Mouse (Mus musculus) hindbrain, embryonic 11.5 days (tissue): Measurements from ENCODE around the gene Letm1. TPM values are rescaled to one million over a fixed set of nuclear protein-coding genes. Genes with fewer than 3 reads are reported as not detected.

ENCODE experiments used
- ATAC-seq: fragments of 200-750 bp; cut with Nextera tagmentation; 2 replicates; pipeline ENCODE4 v1.8.0; 2017; ENCODE audit warnings: mild to moderate bottlenecking, moderate TSS enrichment, moderate library complexity; ENCODE audit not compliant: low FRiP score
- DNase-seq: peaks from one replicate; pipeline ENCODE4 v3.0.0-alpha.2; 2015; ENCODE audit warnings: low spot score
- H3K27ac ChIP-seq: fragments of 300-500 bp; sonication (generic); 2 replicates; pipeline ENCODE4 v1.5.1; 2014; ENCODE audit warnings: mild to moderate bottlenecking, low read depth, low read length
- H3K27me3 ChIP-seq: fragments of 300-500 bp; sonication (generic); 2 replicates; pipeline ENCODE4 v1.6.1; 2014; ENCODE audit warnings: mild to moderate bottlenecking, low read length, moderate library complexity, mixed read lengths; ENCODE audit not compliant: control insufficient read depth, insufficient read depth
- H3K36me3 ChIP-seq: fragments of 300-500 bp; sonication (generic); 2 replicates; pipeline ENCODE4 v1.6.1; 2014; ENCODE audit warnings: mild to moderate bottlenecking, low read length, moderate library complexity, mixed read lengths; ENCODE audit not compliant: control insufficient read depth, insufficient read depth
- H3K4me1 ChIP-seq: fragments of 300-500 bp; sonication (generic); replicated peaks from 2 replicates; pipeline ENCODE4 v1.6.1; 2014; ENCODE audit warnings: low read length, mixed read lengths; ENCODE audit not compliant: control insufficient read depth, insufficient read depth
- H3K4me2 ChIP-seq: fragments of 300-500 bp; sonication (generic); replicated peaks from 2 replicates; pipeline ENCODE4 v1.6.1; 2014; ENCODE audit warnings: mild to moderate bottlenecking, low read depth, low read length
- H3K4me3 ChIP-seq: fragments of 300-500 bp; sonication (generic); 2 replicates; pipeline ENCODE4 v1.5.1; 2014; ENCODE audit warnings: low read depth, low read length
- H3K9ac ChIP-seq: fragments of 300-500 bp; sonication (generic); 2 replicates; pipeline ENCODE4 v1.6.1; 2014; ENCODE audit warnings: low read depth, low read length
- H3K9me3 ChIP-seq: fragments of 300-500 bp; sonication (generic); 2 replicates; pipeline ENCODE4 v1.6.1; 2016; ENCODE audit warnings: low read length; ENCODE audit not compliant: control insufficient read depth
- WGBS: fragments of 180-500 bp; shearing (Covaris S2); extraction: QIAGEN DNeasy Blood & Tissue Kit; methylation state at CpG from one replicate; pipeline ENCODE4 v1.1.7; 2014; 5-methylcytosine and 5-hydroxymethylcytosine counted together
- polyA plus RNA-seq: library from polyadenylated mRNA; unstranded; fragments of >200 nt; fragmentation: Nextera tagmentation; extraction: Ambion mirVana; gene quantifications from 2 replicates; pipeline ENCODE4 v1.2.1, GENCODE M21; 2014

Gene Letm1
- polyA plus RNA-seq, 1 experiment from 2014 or later = 40.2 TPM

DNA sequence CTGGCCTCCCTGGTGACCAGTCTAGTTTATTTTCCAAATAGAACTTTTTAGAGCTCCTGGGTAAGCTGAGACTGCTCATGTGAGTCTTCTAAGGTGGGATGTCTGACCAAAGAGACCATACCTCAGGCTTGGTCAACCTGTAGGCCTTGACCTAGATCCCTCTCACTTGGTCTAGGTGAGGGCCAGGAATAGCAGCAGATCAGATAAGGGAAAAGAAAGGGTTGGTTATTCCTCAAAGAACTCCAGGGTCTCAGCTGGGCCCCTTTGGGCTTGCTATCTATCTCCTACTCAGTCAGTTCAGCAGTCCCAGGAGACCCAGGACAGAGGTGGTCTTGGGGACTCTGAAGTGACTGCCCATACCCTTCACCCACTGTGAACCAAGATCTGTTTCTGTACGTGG, 85.1 kb downstream of the Letm1 start:
- no peak overlapping the region for H3K4me3 ChIP-seq
- H3K27me3 ChIP-seq = peaks cover 6% of the 10 kb centered on the region; the same call in 1 of the 2 replicates
- no peak overlapping the region for H3K4me2 ChIP-seq

DNA sequence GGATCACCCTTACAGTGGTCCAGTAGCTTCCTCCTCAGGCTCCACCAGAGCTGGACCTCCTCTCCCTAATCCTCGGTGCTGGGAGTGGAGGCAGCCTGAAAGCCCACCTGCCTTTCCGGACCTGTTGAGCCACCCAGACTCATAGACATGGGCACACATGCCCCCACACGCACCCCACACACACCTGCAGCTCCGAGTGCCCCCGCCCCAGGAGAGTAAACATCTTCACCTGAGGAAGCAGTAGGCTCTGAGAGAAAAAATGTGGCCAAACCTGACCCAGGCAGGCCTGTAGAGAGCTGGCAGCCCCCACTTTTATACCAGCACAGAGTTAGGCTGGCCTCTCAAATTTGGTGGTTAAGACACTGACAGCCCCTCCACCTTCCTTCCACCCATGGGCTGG, 86.2 kb downstream of the Letm1 start:
- no peak for DNase-seq
- Histone ChIP-seq H3K9ac (no peak overlapping the region), H3K4me1 (peaks cover 49% of the 10 kb centered on the region), H3K4me2 (no peak overlapping the region), H3K36me3 (no peaks in the 10 kb centered on the region), H3K4me3 (no peak overlapping the region), H3K27me3 (peaks cover 4% of the 10 kb centered on the region; the same call in 1 of the 2 replicates), H3K27ac (no peak overlapping the region; the same call in 1 of the 2 replicates), H3K9me3 (no peaks in the 10 kb centered on the region)
- WGBS = 50% methylated on average over 5 of the region's 5 CpGs
- ATAC-seq = no peak

More for the DNA sequence above, 85.1 kb downstream of the Letm1 start:
- H3K9ac ChIP-seq = no peak overlapping the region
- WGBS = 29% methylated on average over 1 of the region's 1 CpGs
- peaks cover 44% of the 10 kb centered on the region for H3K4me1 ChIP-seq
- no peaks in the 10 kb centered on the region for H3K9me3 ChIP-seq
- no peak for ATAC-seq
- H3K27ac ChIP-seq = no peak overlapping the region
- H3K36me3 ChIP-seq = no peaks in the 10 kb centered on the region
- no peak for DNase-seq

- 0% methylated on average over 14 of the region's 24 CpGs for WGBS
- Histone ChIP-seq H3K9ac (peak overlapping the region; percentile 65), H3K4me3 (peak overlapping the region; percentile 35), H3K27me3 (peaks cover 3% of the 10 kb centered on the region; the same call in 1 of the 2 replicates), H3K36me3 (no peaks in the 10 kb centered on the region), H3K9me3 (no peaks in the 10 kb centered on the region), H3K27ac (peak overlapping the region; percentile 86), H3K4me1 (peaks cover 49% of the 10 kb centered on the region), H3K4me2 (peak overlapping the region; percentile 84)
- no peak; the same call in 1 of the 2 replicates for ATAC-seq
- DNase-seq = peak; percentile 74
These were observed 86.9 kb downstream of the Letm1 start for GRCm38 (mm10) chr5:33695718-33696121.

DNA sequence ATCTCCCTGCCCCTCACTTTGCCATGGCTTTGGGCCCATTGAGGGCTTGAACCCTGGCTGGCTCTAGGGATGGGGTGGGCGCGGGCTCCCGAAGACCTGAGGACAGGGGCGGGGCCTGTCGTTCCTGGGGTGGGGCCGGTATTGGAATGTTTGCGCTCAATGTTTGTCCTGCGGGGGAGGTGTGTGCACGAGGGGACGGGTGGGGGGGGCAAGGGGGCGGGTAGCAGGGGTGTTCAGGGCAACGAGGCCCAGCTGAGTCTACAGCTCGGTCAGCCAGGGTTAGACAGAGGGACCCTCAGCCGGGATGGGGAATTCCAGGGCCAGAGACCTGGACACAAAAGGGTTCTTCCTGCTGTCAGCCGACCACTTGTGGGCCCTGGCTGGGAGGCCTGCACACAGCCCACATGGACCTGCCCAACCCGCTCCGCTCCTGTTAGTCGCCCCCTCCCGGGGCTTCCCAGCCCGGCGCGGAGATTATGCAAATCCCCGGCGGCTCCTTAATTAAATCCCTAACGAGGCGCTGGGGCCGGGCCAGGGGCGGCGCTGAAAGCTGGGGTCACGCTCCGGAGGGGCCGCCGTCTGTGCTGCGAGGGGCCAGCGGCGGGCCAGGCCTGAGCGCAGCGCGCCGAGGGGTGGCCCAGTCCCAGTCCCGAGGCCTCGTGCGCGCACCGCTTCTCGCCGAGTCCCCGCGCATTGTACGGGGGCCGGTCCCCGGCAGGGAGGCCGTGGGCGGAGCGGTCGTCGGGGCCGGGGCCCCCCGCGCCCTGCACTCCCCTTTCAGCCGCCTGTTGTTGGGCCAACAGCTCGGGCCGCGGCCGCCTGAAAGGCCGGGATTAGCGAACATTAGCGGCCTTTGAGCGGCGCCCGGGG, 87.5 kb downstream of the Letm1 start:
- Histone ChIP-seq H3K27ac (peak overlapping the region; percentile 86), H3K36me3 (no peaks in the 10 kb centered on the region), H3K9ac (peak overlapping the region; percentile 65), H3K4me3 (peak overlapping the region; percentile 35), H3K27me3 (peaks cover 5% of the 10 kb centered on the region; the same call in 1 of the 2 replicates), H3K9me3 (no peaks in the 10 kb centered on the region), H3K4me1 (peaks cover 48% of the 10 kb centered on the region), H3K4me2 (peak overlapping the region; percentile 84)
- WGBS = 3% methylated on average over 42 of the region's 71 CpGs
- peak; percentile 80 for ATAC-seq
- peak; percentile 77 for DNase-seq

- DNase-seq = no peak
- H3K9ac ChIP-seq = no peak overlapping the region
- H3K9me3 ChIP-seq = no peaks in the 10 kb centered on the region
- H3K27me3 ChIP-seq = peaks cover 5% of the 10 kb centered on the region; the same call in 1 of the 2 replicates
- ATAC-seq = no peak
- H3K27ac ChIP-seq = peak overlapping the region; percentile 86; the same call in 1 of the 2 replicates
- WGBS = 33% methylated on average over 9 of the region's 9 CpGs
- H3K36me3 ChIP-seq = no peaks in the 10 kb centered on the region
- no peak overlapping the region for H3K4me2 ChIP-seq
- peaks cover 44% of the 10 kb centered on the region for H3K4me1 ChIP-seq
- H3K4me3 ChIP-seq = no peak overlapping the region
These were observed 88.2 kb downstream of the Letm1 start for GRCm38 (mm10) chr5:33694461-33694847.

- H3K27me3 ChIP-seq = peaks cover 5% of the 10 kb centered on the region; the same call in 1 of the 2 replicates
- peak overlapping the region; percentile 80 for H3K27ac ChIP-seq
- H3K36me3 ChIP-seq = no peaks in the 10 kb centered on the region
- no peak for ATAC-seq
- no peaks in the 10 kb centered on the region for H3K9me3 ChIP-seq
- H3K4me2 ChIP-seq = peak overlapping the region; percentile 9; the same call in 1 of the 2 replicates
- H3K4me1 ChIP-seq = peaks cover 46% of the 10 kb centered on the region
- 1% methylated on average over 24 of the region's 24 CpGs for WGBS
- no peak overlapping the region for H3K4me3 ChIP-seq
- peak; percentile 58 for DNase-seq
- no peak overlapping the region for H3K9ac ChIP-seq
These were observed 90.2 kb downstream of the Letm1 start for GRCm38 (mm10) chr5:33692393-33692792.

GRCm38 (mm10) chr5:33689852-33690645, 92.6 kb downstream of the Letm1 start:
- Histone ChIP-seq H3K9me3 (no peaks in the 10 kb centered on the region), H3K36me3 (no peaks in the 10 kb centered on the region), H3K27me3 (peaks cover 2% of the 10 kb centered on the region; the same call in 1 of the 2 replicates), H3K4me1 (peaks cover 27% of the 10 kb centered on the region), H3K9ac (peak overlapping the region; percentile 32; the same call in 1 of the 2 replicates), H3K4me2 (peak overlapping the region; percentile 25), H3K27ac (peak overlapping the region; percentile 40; the same call in 1 of the 2 replicates), H3K4me3 (no peak overlapping the region)
- 63% methylated on average over 11 of the region's 11 CpGs for WGBS
- ATAC-seq (peak; percentile 25; the same call in 1 of the 2 replicates), DNase-seq (no peak)
